Mouse (Mus musculus): ENCODE measurements around the gene Atp2a3.

- TF ChIP-seq CTCF (IDR thresholded peaks at IDR 0.05; ENCODE audit: low read depth, low read length): no peak
- no peak for TF ChIP-seq EP300 (IDR thresholded peaks at IDR 0.05; ENCODE audit: insufficient read depth, low read depth, low read length)
These were observed 25.8 kb downstream of the Atp2a3 start for GRCm38 (mm10) chr11:72986745-72987144.
